Mouse (Mus musculus): ENCODE data around the gene Sprr3. TPM values are rescaled to one million over a fixed set of nuclear protein-coding genes. Genes with fewer than 3 reads are reported as not detected.
"Not testable (repeated sequence)": the region's sequence is repeated elsewhere in the genome, so short reads cannot be mapped to it uniquely, and the experiment has no call there.

The Sprr3 gene
- polyA plus RNA-seq (2014; fragmentation: Nextera tagmentation; extraction: Ambion mirVana): not detected in 2 replicates

GRCm38 (mm10) chr3:92458620-92459019 lies at the start of gene Sprr3:
Gene Sprr3, minus strand, starts transcription at chr3:92458720.
- Histone ChIP-seq H3K4me3 (replicated peaks; ENCODE audit: low read length) (no peak within 1 kb of the TSS), H3K27me3 (ENCODE audit: control insufficient read depth, insufficient read depth, low read length) (no peaks in the 10 kb centered on the region), H3K9me3 (ENCODE audit: control insufficient read depth, low read length) (no peaks in the 10 kb centered on the region), H3K4me2 (replicated peaks) (no peak within 1 kb of the TSS), H3K9ac (no peak within 1 kb of the TSS), H3K36me3 (replicated peaks; ENCODE audit: control insufficient read depth, insufficient read depth) (no peaks in the 10 kb centered on the region), H3K4me1 (replicated peaks; ENCODE audit: control insufficient read depth, insufficient read depth, low read length) (no peaks in the 10 kb centered on the region), H3K27ac (no peak within 1 kb of the TSS)
- WGBS: 78% methylated on average over 2 of the region's 2 CpGs
- ATAC-seq (ENCODE audit: low FRiP score): no peak
- DNase-seq (ENCODE audit: low spot score): no peak

- no peak overlapping the region for H3K4me3 ChIP-seq (replicated peaks; ENCODE audit: low read length)
- no peak for ATAC-seq (ENCODE audit: low FRiP score)
- no peaks in the 10 kb centered on the region for H3K4me1 ChIP-seq (replicated peaks; ENCODE audit: control insufficient read depth, insufficient read depth, low read length)
Observed at GRCm38 (mm10) chr3:92508185-92508584, 49.7 kb upstream of the Sprr3 start.

GRCm38 (mm10) chr3:92503528-92503927 lies 45.0 kb upstream of the Sprr3 start:
- no peak for ATAC-seq (ENCODE audit: low FRiP score)
- H3K4me3 ChIP-seq (replicated peaks; ENCODE audit: low read length): no peak overlapping the region
- no peaks in the 10 kb centered on the region for H3K9me3 ChIP-seq (ENCODE audit: control insufficient read depth, low read length)
- no peak overlapping the region for H3K9ac ChIP-seq
- H3K27ac ChIP-seq: no peak overlapping the region
- H3K36me3 ChIP-seq (replicated peaks; ENCODE audit: control insufficient read depth, insufficient read depth): no peaks in the 10 kb centered on the region
- no peak for DNase-seq (ENCODE audit: low spot score)
- no peaks in the 10 kb centered on the region for H3K27me3 ChIP-seq (ENCODE audit: control insufficient read depth, insufficient read depth, low read length)
- no peaks in the 10 kb centered on the region for H3K4me1 ChIP-seq (replicated peaks; ENCODE audit: control insufficient read depth, insufficient read depth, low read length)
- H3K4me2 ChIP-seq (replicated peaks): no peak overlapping the region

More at GRCm38 (mm10) chr3:92508185-92508584, 49.7 kb upstream of the Sprr3 start:
- no peak overlapping the region for H3K9ac ChIP-seq
- H3K27me3 ChIP-seq (ENCODE audit: control insufficient read depth, insufficient read depth, low read length): no peaks in the 10 kb centered on the region
- no peak overlapping the region for H3K4me2 ChIP-seq (replicated peaks)
- H3K27ac ChIP-seq: no peak overlapping the region
- no peak for DNase-seq (ENCODE audit: low spot score)
- WGBS: 100% methylated on average over 1 of the region's 1 CpGs
- no peaks in the 10 kb centered on the region for H3K36me3 ChIP-seq (replicated peaks; ENCODE audit: control insufficient read depth, insufficient read depth)
- no peaks in the 10 kb centered on the region for H3K9me3 ChIP-seq (ENCODE audit: control insufficient read depth, low read length)

- no peaks in the 10 kb centered on the region for H3K27me3 ChIP-seq (ENCODE audit: control insufficient read depth, insufficient read depth, low read length)
- H3K36me3 ChIP-seq (replicated peaks; ENCODE audit: control insufficient read depth, insufficient read depth): no peaks in the 10 kb centered on the region
- H3K9me3 ChIP-seq (ENCODE audit: control insufficient read depth, low read length): no peaks in the 10 kb centered on the region
- no peak for DNase-seq (ENCODE audit: low spot score)
- no peak for ATAC-seq (ENCODE audit: low FRiP score)
- no peak within 1 kb of the TSS for H3K27ac ChIP-seq
- no peak within 1 kb of the TSS for H3K4me2 ChIP-seq (replicated peaks)
- H3K4me1 ChIP-seq (replicated peaks; ENCODE audit: control insufficient read depth, insufficient read depth, low read length): no peaks in the 10 kb centered on the region
- H3K9ac ChIP-seq: no peak within 1 kb of the TSS
- 100% methylated on average over 1 of the region's 1 CpGs for WGBS
- H3K4me3 ChIP-seq (replicated peaks; ENCODE audit: low read length): no peak within 1 kb of the TSS
Observed at GRCm38 (mm10) chr3:92500393-92500792, 41.9 kb upstream of the Sprr3 start, which contains the start of gene Sprr4. Gene Sprr4, minus strand, starts transcription at chr3:92500493.

GRCm38 (mm10) chr3:92490262-92490661 lies 31.7 kb upstream of the Sprr3 start:
- ATAC-seq (ENCODE audit: low FRiP score); H3K27me3 ChIP-seq (ENCODE audit: control insufficient read depth, insufficient read depth, low read length); H3K36me3 ChIP-seq (replicated peaks; ENCODE audit: control insufficient read depth, insufficient read depth); H3K9me3 ChIP-seq (ENCODE audit: control insufficient read depth, low read length); H3K4me3 ChIP-seq (replicated peaks; ENCODE audit: low read length); H3K9ac ChIP-seq; H3K4me2 ChIP-seq (replicated peaks); H3K27ac ChIP-seq; H3K4me1 ChIP-seq (replicated peaks; ENCODE audit: control insufficient read depth, insufficient read depth, low read length); DNase-seq (ENCODE audit: low spot score): not testable (repeated sequence)

- DNase-seq (ENCODE audit: low spot score): no peak
- H3K4me2 ChIP-seq (replicated peaks): no peak overlapping the region
- no peak overlapping the region for H3K27ac ChIP-seq
- H3K4me3 ChIP-seq (replicated peaks; ENCODE audit: low read length): no peak overlapping the region
- WGBS: 71% methylated on average over 1 of the region's 1 CpGs
- no peaks in the 10 kb centered on the region for H3K27me3 ChIP-seq (ENCODE audit: control insufficient read depth, insufficient read depth, low read length)
- no peak overlapping the region for H3K9ac ChIP-seq
- H3K36me3 ChIP-seq (replicated peaks; ENCODE audit: control insufficient read depth, insufficient read depth): no peaks in the 10 kb centered on the region
- ATAC-seq (ENCODE audit: low FRiP score): no peak
- no peaks in the 10 kb centered on the region for H3K4me1 ChIP-seq (replicated peaks; ENCODE audit: control insufficient read depth, insufficient read depth, low read length)
- no peaks in the 10 kb centered on the region for H3K9me3 ChIP-seq (ENCODE audit: control insufficient read depth, low read length)
Observed at GRCm38 (mm10) chr3:92486307-92486706, 27.8 kb upstream of the Sprr3 start.

- Histone ChIP-seq H3K4me1 (replicated peaks; ENCODE audit: control insufficient read depth, insufficient read depth, low read length) (no peaks in the 10 kb centered on the region), H3K36me3 (replicated peaks; ENCODE audit: control insufficient read depth, insufficient read depth) (no peaks in the 10 kb centered on the region), H3K9me3 (ENCODE audit: control insufficient read depth, low read length) (no peaks in the 10 kb centered on the region), H3K27me3 (ENCODE audit: control insufficient read depth, insufficient read depth, low read length) (no peaks in the 10 kb centered on the region), H3K9ac (no peak within 1 kb of the TSS), H3K27ac (no peak within 1 kb of the TSS), H3K4me3 (replicated peaks; ENCODE audit: low read length) (no peak within 1 kb of the TSS), H3K4me2 (replicated peaks) (no peak within 1 kb of the TSS)
- ATAC-seq (ENCODE audit: low FRiP score) (no peak), DNase-seq (ENCODE audit: low spot score) (no peak)
Observed at GRCm38 (mm10) chr3:92485863-92486262, 27.3 kb upstream of the Sprr3 start, which contains the start of gene Sprr1a. Gene Sprr1a, minus strand, starts transcription at chr3:92485895.

- H3K9ac ChIP-seq: not testable (repeated sequence)
Observed at GRCm38 (mm10) chr3:92481249-92481648, 22.7 kb upstream of the Sprr3 start.

GRCm38 (mm10) chr3:92470111-92470510 lies 11.6 kb upstream of the Sprr3 start:
- H3K9ac ChIP-seq: no peak overlapping the region
- no peaks in the 10 kb centered on the region for H3K36me3 ChIP-seq (replicated peaks; ENCODE audit: control insufficient read depth, insufficient read depth)
- H3K9me3 ChIP-seq (ENCODE audit: control insufficient read depth, low read length): no peaks in the 10 kb centered on the region
- WGBS: 86% methylated on average over 2 of the region's 2 CpGs
- no peaks in the 10 kb centered on the region for H3K4me1 ChIP-seq (replicated peaks; ENCODE audit: control insufficient read depth, insufficient read depth, low read length)
- no peak overlapping the region for H3K27ac ChIP-seq
- no peak for DNase-seq (ENCODE audit: low spot score)
- H3K27me3 ChIP-seq (ENCODE audit: control insufficient read depth, insufficient read depth, low read length): no peaks in the 10 kb centered on the region
- ATAC-seq (ENCODE audit: low FRiP score): no peak
- no peak overlapping the region for H3K4me3 ChIP-seq (replicated peaks; ENCODE audit: low read length)
- H3K4me2 ChIP-seq (replicated peaks): no peak overlapping the region

More at GRCm38 (mm10) chr3:92481249-92481648, 22.7 kb upstream of the Sprr3 start:
- not testable (repeated sequence) for ATAC-seq (ENCODE audit: low FRiP score); H3K4me1 ChIP-seq (replicated peaks; ENCODE audit: control insufficient read depth, insufficient read depth, low read length); DNase-seq (ENCODE audit: low spot score); H3K4me2 ChIP-seq (replicated peaks); H3K27me3 ChIP-seq (ENCODE audit: control insufficient read depth, insufficient read depth, low read length); H3K27ac ChIP-seq; H3K9me3 ChIP-seq (ENCODE audit: control insufficient read depth, low read length); H3K4me3 ChIP-seq (replicated peaks; ENCODE audit: low read length); H3K36me3 ChIP-seq (replicated peaks; ENCODE audit: control insufficient read depth, insufficient read depth)

- no peaks in the 10 kb centered on the region for H3K4me1 ChIP-seq (replicated peaks; ENCODE audit: control insufficient read depth, insufficient read depth, low read length)
- no peak overlapping the region for H3K4me3 ChIP-seq (replicated peaks; ENCODE audit: low read length)
- no peaks in the 10 kb centered on the region for H3K36me3 ChIP-seq (replicated peaks; ENCODE audit: control insufficient read depth, insufficient read depth)
- H3K4me2 ChIP-seq (replicated peaks): no peak overlapping the region
- no peak overlapping the region for H3K9ac ChIP-seq
- no peak for DNase-seq (ENCODE audit: low spot score)
- ATAC-seq (ENCODE audit: low FRiP score): no peak
- no peak overlapping the region for H3K27ac ChIP-seq
- H3K27me3 ChIP-seq (ENCODE audit: control insufficient read depth, insufficient read depth, low read length): no peaks in the 10 kb centered on the region
- H3K9me3 ChIP-seq (ENCODE audit: control insufficient read depth, low read length): no peaks in the 10 kb centered on the region
Observed at GRCm38 (mm10) chr3:92467424-92467823, 8.9 kb upstream of the Sprr3 start.

Data from hindbrain, embryonic 14.5 days (tissue).